Mouse (Mus musculus): ENCODE data around the gene Itpr3. TPM values are rescaled to one million over a fixed set of nuclear protein-coding genes. Genes with fewer than 3 reads are reported as not detected.

The Itpr3 gene
- total RNA-seq, 2 experiments from 2014 or later, result 2.8 to 3.0 TPM

DNA sequence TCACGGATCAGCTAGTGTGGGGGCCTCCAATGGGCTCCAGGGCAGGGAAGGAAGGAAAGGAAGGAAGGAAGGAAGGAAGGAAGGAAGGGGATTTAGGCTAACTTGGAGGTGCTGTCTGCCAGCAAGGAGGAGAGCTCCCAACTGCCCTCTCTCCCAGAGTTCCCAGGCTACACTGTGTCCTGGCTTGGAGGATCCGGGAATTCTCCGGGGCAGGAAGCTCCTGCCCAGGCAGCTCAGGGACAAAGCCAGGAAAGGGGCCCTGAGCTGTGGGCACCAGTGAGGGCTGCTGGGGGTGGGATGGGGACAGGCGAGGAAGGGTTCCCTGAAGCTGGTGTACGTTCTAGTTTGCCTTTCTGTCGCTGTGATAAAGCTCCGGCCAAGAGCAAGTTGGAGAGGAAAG lies 20.6 kb upstream of the Itpr3 start:
- DNase-seq (ENCODE audit: low spot score in 2 of 2), result no peak

DNA sequence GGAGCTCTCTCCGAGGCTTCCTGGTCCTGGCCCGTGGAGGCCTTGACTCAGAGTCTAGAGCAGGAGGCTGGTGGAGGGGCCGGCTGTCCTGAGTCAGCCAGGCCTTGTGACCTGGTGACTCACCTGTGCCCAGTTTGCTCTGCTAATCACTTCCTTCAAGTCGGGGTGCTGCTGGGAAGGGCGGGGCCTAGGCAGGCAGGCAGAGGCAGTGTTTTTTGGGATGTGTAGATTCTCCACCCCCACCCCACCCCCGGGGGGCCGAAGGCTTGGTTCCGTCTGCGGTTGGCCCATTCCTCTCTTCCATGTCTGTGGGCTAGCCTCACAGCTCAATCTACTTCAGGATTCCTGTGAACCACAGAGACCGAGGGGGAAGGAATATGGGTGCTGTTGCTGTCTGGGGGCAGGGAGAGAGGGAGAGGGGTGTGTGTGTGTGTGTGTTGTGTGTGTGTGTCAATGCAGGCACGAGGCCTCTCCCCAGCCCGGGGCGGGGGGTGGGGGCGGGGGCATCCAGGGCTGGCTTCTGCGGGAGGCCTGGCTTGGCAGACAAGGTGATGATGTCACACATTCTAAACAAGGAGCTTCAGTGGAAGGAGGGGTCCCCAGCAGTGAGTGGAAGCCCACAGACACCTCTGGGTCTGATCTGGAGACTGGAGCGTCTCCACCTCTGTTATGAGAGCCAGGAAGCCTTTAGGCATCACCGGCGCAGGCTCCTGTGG lies 18.6 kb upstream of the Itpr3 start:
- DNase-seq (ENCODE audit: low spot score in 2 of 2), result no peak

DNA sequence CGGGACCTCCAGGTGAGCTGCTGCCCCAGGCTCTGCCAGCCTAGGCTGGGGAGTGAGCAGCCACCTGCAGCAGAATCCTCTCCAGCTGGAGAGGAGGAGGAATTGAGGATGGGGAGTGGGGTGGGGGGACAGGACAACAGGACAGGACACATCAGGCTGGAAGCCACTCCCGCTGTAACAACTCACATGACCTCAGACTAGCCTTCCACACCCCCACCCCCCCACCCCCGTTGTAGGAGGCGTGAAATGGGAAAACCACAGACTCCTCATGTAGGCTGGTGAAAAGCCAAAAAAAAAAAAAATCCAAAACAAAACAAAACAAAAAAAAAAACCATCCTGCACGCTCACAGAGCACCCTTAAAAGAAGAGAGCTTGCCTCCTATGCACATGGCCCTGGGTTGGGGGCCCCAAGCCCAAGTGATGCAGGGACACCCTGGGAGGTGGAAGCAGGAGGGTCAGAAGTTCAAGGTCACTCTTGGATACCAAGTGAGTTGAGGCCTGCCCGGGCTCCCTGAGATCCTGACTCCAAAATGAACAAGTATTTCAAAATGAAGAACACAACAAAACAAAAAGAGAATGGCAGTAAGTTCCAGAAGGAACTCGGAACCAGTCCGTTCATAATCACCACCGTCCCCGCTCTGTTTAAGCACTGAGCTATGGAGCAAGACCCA lies 17.5 kb upstream of the Itpr3 start:
- no peak for DNase-seq (ENCODE audit: low spot score in 2 of 2)

DNA sequence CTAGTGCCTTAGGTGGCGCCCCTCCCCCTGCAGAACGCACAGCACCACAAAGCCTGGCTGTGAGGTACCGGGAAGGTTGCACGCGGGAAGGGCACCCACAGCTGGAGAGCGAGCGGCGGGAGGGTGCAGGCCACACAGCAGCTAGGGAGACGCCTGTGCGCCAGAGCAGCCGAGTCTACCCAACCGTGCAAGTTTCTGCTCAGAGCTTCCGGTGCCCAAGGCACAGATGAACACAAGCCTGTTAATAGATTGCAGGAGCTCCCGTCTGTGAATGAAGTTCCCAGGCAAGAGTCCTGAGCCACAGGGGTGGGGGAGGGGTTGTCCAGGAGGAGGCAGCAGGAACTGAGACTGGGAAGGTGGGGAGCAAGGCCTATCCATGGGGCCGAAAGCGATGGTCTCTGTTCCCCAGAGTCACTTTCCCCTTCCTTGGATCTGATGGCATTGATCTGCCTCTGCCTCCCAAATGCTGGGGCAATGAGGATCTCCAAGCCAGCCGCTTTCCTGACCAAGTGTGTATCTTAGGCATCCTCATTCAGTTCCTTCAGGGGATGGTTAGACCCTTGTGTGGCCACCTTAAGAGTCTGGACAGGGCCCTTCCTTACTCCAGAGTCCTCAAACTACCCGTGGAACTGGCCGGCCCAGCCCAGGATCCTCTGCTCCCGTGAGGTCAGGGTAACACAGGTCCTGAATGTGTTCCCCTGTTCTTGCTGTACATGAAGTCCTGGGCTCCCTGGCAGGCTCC lies 16.6 kb upstream of the Itpr3 start:
- no peak for DNase-seq (ENCODE audit: low spot score in 2 of 2)

DNA sequence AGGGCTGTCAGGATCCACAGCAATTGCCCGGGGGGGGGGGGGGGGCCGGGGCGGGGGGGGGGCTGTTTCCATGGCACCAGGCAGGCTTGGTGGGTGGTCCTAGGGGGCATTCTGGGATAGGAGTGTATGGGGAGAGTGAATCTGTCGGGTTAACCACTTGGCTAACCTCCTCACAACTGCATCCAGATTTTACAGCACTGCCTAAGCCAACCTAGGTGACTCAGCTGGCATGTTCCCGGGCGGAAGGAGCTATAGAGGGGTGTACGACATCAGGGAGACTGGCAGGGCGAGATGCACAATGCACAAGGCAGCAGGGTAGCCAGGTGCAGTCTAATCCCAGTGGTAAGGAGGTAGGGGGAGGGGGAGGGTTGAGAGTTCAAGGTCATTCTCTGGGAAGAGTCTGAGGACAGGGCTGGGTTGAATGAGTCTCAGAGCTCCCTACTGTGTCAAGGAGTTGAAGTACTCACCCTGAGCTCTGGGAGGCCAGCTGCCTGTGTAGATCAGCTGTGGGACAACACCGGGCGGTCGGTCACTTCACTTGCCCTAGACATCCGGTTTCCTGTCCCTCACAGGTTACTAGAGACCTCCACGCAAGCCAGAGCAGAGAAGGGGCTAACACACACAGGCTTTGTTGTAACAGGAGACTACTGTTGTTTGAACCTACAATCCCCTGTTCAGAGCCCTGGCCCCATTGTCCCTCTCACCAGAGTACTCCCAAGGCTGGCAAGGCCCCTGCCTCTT lies 15.9 kb upstream of the Itpr3 start:
- DNase-seq (ENCODE audit: low spot score in 2 of 2), result no peak

DNA sequence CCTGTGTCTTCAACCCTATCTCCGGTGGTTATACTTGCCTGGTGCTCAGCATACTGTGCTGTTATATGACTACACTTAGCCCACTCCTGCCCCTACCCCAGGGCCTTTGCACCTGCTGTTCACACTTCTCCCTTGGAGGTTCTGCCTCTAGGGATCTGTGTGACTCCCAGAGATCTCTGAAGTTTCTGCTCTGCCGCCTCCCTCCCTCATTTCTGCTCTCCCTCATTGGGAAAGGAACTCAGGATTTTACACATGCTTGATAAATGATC lies 15.4 kb upstream of the Itpr3 start:
- no peak for DNase-seq (ENCODE audit: low spot score in 2 of 2)

DNA sequence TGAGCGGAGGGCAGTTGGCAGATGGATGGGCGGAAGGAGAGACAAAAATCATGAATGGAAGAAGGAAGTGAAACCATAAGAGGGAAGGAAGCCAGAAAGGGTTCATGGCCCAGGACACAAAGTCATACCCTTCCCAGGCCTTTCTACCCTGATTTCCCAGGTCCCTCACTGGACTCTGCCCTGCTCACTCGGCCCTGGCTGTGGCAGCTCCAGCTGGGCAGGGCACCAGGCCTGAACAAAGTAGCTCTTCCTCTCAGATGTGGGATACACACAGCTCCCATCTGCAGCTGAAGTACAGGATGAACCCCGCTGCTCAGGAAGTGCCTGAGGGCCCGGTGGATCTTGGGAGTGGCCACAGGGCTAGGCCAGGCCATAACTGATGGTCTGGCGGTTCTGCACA lies 14.3 kb upstream of the Itpr3 start:
- no peak for DNase-seq (ENCODE audit: low spot score in 2 of 2)

DNA sequence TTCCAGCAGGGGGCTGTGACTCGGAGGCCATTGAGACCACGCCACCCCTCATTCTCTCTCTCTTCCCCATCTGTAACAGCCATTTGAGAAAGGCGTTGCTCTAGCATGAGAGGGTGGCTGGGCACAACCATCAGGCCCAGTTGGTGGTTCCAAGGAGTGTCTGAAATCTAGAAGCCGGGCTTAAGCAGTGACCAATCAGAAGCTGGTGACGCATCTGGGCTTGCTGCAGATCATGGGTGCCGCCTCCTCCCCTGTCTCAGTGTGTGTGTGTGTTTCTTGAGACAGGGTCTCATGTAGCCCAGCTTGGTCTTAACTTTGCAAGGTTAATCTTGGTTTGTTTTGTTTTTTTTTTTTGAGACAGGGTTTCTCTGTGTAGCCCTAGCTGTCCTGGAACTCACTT lies 11.9 kb upstream of the Itpr3 start:
- DNase-seq (ENCODE audit: low spot score in 2 of 2), result no peak

DNA sequence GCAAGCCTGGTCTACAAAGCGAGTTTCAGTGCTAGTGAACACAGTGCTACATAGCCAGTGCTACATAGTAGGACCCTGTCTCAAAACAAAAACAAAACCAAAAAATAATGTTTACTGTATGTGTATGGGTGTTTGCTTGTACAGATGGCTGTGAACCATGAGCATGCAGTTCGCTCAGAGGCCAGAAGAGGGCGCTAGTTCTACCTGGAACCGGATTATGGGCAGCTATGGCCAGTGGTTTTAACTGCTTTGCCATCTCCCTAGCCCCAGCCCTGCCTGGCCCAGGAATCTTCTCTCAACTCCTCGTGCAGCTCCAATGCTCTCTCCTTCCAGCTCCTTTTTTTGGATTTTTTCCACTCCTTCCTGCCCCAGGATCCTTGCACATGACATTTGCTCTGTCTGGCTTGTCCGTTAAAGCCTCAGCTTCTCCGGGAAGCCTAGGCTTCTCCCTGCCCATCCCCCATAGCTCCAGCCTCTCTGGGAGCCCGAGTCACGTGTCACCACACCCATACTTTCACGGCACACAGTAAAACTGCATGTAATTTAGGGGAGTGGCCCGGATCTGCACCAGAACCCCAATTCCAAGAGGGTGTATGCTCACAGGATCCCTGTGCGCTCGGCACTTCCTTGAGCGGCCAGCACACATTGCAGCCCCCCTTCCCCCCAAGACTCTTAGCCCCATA lies 9.2 kb upstream of the Itpr3 start:
- DNase-seq (ENCODE audit: low spot score in 2 of 2), result no peak

DNA sequence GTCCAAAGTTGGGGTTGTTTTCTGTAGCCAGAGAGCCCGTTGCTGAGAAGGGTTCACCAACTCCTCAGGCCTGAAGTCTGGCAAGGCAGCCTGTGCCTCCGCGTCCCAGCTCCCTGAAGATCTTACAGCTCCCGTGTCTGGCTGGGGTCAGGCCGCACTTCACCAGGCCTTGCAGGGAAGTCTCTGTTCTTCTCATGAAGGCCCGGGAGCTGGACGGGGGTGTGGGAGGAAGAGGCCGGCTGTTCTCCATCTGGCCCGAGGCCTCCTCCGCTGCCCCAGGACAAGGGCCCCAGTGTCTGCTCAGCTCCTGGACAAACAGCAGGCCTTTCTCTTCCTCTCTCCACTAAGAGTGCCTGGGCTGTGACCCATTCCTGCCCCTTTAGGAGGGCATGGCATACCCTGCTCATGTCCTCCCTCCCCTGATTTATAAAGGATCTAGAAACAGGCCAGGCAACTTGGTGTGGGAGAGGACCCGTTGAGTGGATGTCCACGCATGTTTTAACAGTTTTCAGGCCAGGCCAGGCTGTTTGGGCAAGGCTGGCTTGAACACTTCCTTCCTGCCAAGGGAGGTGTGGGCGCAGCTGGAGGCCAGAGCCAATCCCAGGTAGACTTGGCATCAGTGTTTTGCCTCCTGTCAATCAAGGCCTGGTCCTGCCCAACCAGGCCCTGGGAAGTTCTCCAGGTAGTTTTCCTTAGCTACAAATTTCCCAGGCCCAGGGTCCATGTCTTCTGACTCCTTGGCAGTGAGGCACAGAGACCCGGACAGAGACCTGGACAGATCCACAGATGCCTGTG lies 8.5 kb upstream of the Itpr3 start:
- DNase-seq (ENCODE audit: low spot score in 2 of 2), result no peak

DNA sequence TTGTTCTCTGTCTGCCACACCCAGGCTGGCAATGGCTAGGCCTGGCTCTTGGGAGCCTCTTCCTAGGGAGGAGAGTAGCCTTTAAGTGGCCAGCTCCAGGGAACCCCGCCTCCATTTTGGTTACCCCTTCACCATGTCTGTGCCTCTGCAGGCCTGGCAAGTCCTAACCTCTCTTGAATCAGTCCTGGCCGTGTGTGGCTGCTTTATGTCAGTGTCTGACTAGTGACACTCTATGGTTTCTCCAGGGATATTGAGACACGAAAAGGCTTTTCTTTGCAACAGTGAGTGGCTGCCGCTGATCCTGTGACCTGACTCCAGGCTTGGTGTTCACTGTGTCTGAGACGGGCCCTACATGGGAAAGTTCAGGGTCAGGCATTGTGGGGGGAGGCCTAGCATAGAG lies 6.3 kb upstream of the Itpr3 start:
- no peak for DNase-seq (ENCODE audit: low spot score in 2 of 2)

DNA sequence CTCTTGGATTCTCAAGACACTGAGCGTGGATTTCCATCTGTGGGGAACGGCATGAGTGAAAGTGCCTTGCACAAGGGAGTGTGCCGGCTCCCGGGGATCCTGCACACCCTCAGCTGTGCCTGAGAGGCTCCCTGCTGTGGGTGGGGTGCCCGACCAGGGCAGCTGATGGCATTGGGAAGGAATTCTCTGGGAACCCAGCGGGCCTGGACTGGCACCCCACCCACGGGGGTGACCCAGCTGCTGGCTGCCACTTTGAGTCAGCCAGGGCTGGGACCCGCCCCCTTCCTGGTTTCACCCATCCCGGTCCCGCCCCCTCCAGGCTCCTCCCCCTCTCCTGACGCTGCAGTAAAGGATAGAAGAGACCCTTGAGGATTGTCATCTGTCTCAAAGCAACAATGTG lies 5.6 kb upstream of the Itpr3 start:
- DNase-seq (ENCODE audit: low spot score in 2 of 2), result no peak

DNA sequence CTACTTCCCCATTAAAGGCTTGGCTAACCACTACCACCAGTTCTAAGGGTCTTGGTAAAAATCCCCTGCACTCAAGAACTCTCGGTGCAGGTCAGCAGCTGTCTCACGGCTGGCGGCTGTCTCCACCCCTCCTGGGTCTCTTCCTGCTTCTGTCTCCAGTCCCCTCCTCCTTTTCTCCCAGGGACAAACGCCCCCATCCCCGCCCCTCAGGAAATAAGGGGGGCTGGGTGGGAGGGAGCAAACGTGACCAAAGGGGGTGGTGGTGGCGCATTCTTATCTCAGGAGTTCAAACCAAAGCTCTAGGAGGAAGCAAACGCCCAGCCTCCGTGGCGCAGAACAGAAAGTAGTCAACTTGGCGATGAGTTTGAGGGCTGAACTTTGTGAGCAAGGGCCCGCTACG lies 934 bp upstream of the Itpr3 start:
- no peak for DNase-seq (ENCODE audit: low spot score in 2 of 2)

DNA sequence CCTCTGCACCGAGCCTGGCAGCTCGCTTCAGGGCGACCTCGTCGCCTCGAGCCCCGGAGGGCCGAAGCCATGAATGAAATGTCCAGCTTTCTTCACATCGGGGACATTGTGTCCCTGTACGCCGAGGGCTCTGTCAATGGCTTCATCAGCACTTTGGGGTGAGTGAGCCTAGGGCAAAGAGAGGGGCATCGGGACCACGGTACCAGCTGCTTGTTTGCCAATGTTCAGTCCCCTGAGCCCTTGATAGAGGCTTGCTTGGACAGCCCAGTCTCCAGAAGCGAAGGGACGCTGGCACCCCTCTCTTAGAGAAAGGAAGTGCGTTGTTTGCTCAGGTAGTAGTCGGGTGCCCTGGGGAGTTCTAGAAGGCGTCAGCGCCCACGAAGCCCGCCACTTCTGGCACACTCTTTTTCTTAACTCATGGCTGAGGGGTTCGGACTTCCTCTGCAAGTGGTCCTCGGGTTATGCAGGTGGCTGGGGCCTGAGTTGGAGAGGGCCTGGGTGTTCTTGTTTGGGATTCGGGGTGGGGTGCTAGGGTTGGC lies 482 bp downstream of the Itpr3 start:
- no peak for DNase-seq (ENCODE audit: low spot score in 2 of 2)

DNA sequence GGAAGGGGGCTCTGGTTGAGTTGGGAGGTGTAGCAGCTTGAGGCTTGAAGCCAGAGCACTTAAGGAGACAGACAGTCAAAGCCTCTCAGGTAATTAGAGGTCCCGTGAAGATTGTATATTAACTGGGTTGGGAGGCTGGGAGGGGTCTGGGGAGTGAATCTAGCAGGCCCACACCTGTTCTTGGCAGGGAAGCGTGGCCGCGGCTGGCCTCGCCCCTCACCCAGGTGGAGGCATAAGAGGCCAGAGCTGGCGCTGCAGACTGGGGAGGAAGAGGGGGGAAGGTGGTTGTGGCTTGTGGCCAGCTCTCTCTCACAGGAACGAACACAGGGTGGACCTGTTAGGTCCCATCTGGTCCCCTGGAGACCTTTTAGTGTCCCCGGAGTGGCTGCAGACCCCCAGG lies 3.6 kb downstream of the Itpr3 start:
- DNase-seq (ENCODE audit: low spot score in 2 of 2), result no peak

DNA sequence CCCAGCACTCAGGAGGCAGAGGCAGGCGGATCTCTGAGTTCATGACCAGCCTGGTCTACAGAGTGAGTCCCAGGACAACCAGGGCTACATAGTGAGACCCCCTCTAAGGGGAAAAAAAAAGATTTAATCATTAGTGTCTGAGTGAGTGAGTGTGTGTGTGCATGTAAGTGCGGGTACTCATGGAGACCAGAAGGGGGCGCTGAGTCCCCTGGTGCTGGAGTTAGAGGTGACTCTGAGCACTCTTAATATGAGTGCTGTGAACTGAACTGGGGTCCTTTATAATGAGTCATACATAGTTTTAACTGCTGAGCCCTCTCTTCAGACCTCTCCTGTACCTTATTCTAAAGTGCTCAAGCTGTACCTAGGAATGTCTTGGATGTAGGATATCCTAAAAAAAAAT lies 4.6 kb downstream of the Itpr3 start:
- no peak for DNase-seq (ENCODE audit: low spot score in 2 of 2)

DNA sequence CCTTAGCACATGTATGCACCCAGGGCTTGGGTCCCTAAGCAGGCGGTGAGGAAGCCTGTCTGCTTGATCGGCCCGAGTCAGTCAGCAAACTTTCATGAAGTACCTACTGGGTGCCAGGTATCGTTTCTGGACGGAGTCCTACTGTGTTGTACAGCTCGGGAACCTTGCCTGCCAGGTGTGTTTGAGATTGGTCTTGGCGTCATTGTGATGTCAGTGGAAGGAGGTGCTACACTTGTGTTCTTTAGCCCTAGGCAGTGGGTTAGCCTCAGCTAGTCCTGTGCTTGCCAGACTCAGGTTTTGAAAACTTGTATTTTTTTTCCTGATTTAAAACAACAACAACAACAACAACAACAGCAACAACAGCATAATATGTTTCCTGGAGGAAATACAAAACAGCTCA lies 5.6 kb downstream of the Itpr3 start:
- DNase-seq (ENCODE audit: low spot score in 2 of 2), result no peak

DNA sequence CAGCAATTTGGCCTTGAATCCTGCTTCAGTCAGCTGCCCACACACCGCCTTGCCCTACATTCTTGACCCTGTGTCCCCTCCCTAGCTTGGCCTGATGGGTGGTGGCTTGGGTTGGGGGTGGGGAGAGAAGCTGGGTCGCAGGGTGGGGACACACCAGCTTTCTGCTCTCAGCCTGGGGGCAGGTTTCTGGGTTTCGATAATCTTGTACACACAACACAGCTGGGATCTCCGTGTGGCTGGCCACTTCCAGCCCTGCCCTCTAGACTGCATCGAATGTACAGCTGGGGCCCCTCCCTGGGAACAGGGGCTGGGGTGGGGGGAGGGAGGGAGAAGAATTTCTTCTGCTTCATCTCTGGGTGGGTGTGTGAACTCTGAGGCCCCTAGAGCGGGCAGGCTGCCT lies 6.6 kb downstream of the Itpr3 start:
- DNase-seq (ENCODE audit: low spot score in 2 of 2), result no peak

DNA sequence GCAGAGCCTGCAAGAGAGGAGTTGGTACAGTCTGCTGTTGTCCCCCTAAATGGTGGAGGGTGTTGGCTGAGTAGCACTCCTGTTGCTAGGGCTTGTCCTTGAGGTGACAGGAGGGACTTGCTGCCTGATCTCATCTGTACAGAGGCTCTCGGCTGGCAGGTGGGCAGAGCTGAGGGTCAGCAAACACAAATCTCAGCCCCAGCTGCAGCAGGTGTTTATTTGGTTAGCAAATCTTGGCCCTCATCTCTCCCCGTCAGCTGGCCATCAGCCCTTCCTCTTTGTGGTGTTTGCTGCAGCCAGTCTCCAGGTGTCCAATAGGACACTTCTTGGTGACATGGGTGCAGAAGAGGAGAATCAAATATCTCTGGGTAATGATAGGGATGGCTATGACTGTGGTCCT lies 7.1 kb downstream of the Itpr3 start:
- no peak for DNase-seq (ENCODE audit: low spot score in 2 of 2)

DNA sequence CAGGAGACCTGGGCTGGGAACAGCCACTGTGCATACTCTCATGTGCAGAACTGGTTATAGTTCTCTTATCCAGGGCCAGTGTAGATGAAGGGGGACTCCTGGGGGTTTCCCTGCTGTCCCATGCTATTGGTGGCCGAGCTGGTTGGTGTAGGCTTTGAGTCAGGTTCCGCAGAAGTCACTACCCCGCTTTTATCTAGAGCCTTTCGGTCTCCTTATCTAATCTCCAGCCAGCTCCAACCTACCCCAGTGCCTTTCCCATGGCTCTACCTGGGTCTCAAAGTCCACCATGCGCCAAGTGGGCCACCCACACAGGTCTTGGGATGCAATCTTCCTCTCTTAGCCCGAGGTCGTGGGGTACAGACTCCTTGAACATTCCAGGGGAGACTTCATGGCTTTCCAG lies 9.0 kb downstream of the Itpr3 start:
- no peak for DNase-seq (ENCODE audit: low spot score in 2 of 2)

Measured in left cerebral cortex, adult 18-20 months (tissue).